Mouse (Mus musculus) lung, postnatal 0 days (tissue): ENCODE data around the gene Mob3b. TPM values are rescaled to one million over a fixed set of nuclear protein-coding genes. Genes with fewer than 3 reads are reported as not detected.
A peak's percentile ranks its signal among the peaks of the same experiment; 100 is the strongest.

Experiments used
- ATAC-seq: fragments of 200-750 bp; cut with Nextera tagmentation; 2 replicates; pipeline ENCODE4 v1.8.0; 2017; ENCODE audit warnings: moderate library complexity
- DNase-seq: peaks from one replicate; pipeline ENCODE4 v3.0.0-alpha.2; 2016; ENCODE audit warnings: low spot score
- H3K27ac ChIP-seq: fragments of 300-500 bp; sonication (generic); 2 replicates; pipeline ENCODE4 v1.5.1; 2014; ENCODE audit warnings: antibody characterized with exemption, mild to moderate bottlenecking, low read length, mixed read lengths
- H3K27me3 ChIP-seq: fragments of 300-500 bp; sonication (generic); replicated peaks from 2 replicates; pipeline ENCODE4 v1.6.1; 2014; ENCODE audit warnings: low read length, mixed read lengths; ENCODE audit not compliant: insufficient read depth
- H3K36me3 ChIP-seq: fragments of 300-500 bp; sonication (generic); 2 replicates; pipeline ENCODE4 v1.6.1; 2014; ENCODE audit warnings: low read length, mixed read lengths; ENCODE audit not compliant: insufficient read depth
- H3K4me1 ChIP-seq: fragments of 300-500 bp; sonication (generic); 2 replicates; pipeline ENCODE4 v1.6.1; 2014; ENCODE audit warnings: antibody characterized with exemption, low read depth, low read length, mixed read lengths; ENCODE audit not compliant: insufficient read depth
- H3K4me2 ChIP-seq: fragments of 300-500 bp; sonication (generic); replicated peaks from 2 replicates; pipeline ENCODE4 v1.6.1; 2014; ENCODE audit warnings: low read depth, mild to moderate bottlenecking, low read length, moderate library complexity, mixed read lengths
- H3K4me3 ChIP-seq: fragments of 300-500 bp; sonication (generic); 2 replicates; pipeline ENCODE4 v1.5.1; 2014; ENCODE audit warnings: low read depth, low read length
- H3K9ac ChIP-seq: fragments of 300-500 bp; sonication (generic); replicated peaks from 2 replicates; pipeline ENCODE4 v1.6.1; 2014; ENCODE audit warnings: low read depth, mild to moderate bottlenecking
- H3K9me3 ChIP-seq: fragments of 300-500 bp; sonication (generic); 2 replicates; pipeline ENCODE4 v1.6.1; 2016; ENCODE audit warnings: low read length, mixed read lengths
- CTCF ChIP-seq: IDR thresholded peaks from 2 replicates; pipeline ENCODE4 v1.5.1; 2016; ENCODE audit warnings: antibody characterized with exemption, mild to moderate bottlenecking
- EP300 ChIP-seq: IDR thresholded peaks from 2 replicates; pipeline ENCODE4 v1.6.1; 2016; ENCODE audit warnings: antibody characterized with exemption, mild to moderate bottlenecking, control low read depth
- WGBS: fragments of 180-500 bp; shearing (Covaris S2); extraction: QIAGEN DNeasy Blood & Tissue Kit; methylation state at CpG from one replicate; pipeline ENCODE4 v1.1.7; 2014; 5-methylcytosine and 5-hydroxymethylcytosine counted together
- polyA plus RNA-seq: library from polyadenylated mRNA; unstranded; fragments of >200 nt; fragmentation: Nextera tagmentation; extraction: Ambion mirVana; gene quantifications from 2 replicates; pipeline ENCODE4 v1.2.1, GENCODE M21; 2015

The Mob3b gene
- polyA plus RNA-seq, 1 experiment from 2014 or later = 14.7 TPM

DNA sequence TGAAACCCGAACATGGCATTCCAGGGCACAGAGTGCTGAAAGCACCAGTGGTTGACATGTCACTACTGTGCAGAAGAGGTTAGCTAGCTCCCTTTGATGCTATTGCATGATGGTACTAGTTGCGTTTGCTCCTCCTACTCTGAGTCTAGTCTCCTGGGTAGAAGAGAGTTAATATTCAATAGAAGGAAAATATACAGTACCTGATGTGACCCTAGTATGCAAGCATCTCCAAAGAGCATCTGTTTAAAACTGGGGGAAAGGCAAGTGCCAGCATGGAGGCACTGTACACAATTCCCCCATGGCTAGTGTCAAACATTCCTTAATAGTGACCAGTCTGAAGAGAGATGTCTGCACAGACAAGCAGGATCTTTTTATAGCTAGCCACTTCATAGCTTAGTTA is 119.5 kb downstream of the Mob3b start:
- no peak for TF ChIP-seq EP300
- no peak for TF ChIP-seq CTCF
- H3K36me3 ChIP-seq = no peaks in the 10 kb centered on the region
- ATAC-seq = no peak
- no peaks in the 10 kb centered on the region for H3K9me3 ChIP-seq
- H3K4me2 ChIP-seq = no peak overlapping the region
- DNase-seq = no peak
- H3K27me3 ChIP-seq = no peaks in the 10 kb centered on the region
- 56% methylated on average over 2 of the region's 2 CpGs for WGBS
- H3K9ac ChIP-seq = no peak overlapping the region
- H3K27ac ChIP-seq = no peak overlapping the region
- no peak overlapping the region for H3K4me3 ChIP-seq
- H3K4me1 ChIP-seq = no peaks in the 10 kb centered on the region

DNA sequence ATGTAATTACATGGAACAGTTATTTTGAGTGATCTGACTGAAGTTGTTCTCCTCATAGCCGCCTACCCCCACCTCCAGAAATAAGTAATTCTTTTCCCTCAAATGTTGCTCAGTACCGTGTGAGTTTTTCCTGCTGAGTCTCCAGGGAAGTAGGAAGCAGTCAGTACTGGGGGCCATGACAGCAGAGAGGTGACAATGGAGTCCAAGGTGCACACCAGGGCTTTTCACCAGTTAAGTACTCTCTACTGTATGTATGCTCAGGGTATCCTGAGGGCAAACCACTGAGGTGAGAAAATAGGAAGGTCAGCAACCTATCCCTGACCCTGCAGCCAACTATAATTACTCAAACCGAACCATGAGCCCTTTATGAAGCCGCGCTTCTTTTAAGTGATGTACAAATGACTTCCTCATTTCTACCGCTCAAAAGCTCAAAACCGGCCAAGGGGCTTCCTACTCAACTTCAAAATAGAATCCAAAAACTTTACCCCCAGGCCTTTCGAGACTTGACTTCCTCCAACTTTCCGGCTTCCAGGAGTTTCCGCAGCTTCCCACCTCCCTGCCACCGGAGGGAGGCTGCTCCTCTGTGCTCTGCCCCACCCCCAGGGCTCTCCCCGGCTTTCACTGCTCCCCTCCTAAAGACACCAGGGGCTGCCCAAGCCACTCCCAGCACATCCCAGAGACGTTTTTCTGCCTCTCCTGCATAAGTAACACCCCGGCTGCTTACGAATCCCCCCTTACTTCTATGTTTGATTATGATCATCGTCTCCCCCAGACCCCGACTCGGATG is 122.6 kb downstream of the Mob3b start:
- H3K36me3 ChIP-seq = no peaks in the 10 kb centered on the region
- ATAC-seq (no peak), DNase-seq (no peak)
- H3K4me3 ChIP-seq = no peak overlapping the region
- no peak overlapping the region for H3K4me2 ChIP-seq
- no peaks in the 10 kb centered on the region for H3K27me3 ChIP-seq
- H3K27ac ChIP-seq = no peak overlapping the region
- no peak for TF ChIP-seq CTCF
- no peak for TF ChIP-seq EP300
- H3K9me3 ChIP-seq = no peaks in the 10 kb centered on the region
- 40% methylated on average over 18 of the region's 18 CpGs for WGBS
- H3K4me1 ChIP-seq = peaks cover 5% of the 10 kb centered on the region; the same call in 1 of the 2 replicates
- no peak overlapping the region for H3K9ac ChIP-seq

DNA sequence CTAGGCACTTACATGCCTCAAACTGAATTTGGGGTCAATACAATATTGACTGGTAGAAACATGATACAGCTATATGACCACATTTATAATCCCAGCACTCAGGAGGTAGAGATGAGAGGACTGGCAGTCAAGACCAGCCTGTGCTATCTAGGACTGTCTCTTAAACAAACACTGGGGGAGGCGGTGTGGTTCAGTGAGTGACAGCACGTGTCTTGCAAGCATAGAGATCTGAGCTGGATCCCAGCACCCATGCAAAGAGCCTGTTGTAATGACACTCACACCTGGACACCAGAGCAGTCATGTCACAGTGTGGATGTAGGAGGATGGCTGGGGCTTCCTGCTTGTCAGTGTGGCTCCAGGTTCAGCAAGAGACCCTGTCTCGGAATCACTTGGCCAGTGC is 124.5 kb downstream of the Mob3b start:
- H3K4me2 ChIP-seq = no peak overlapping the region
- ATAC-seq (no peak), DNase-seq (no peak)
- H3K27ac ChIP-seq = no peak overlapping the region
- no peaks in the 10 kb centered on the region for H3K27me3 ChIP-seq
- no peaks in the 10 kb centered on the region for H3K36me3 ChIP-seq
- no peaks in the 10 kb centered on the region for H3K9me3 ChIP-seq
- TF ChIP-seq CTCF (no peak), EP300 (no peak)
- 76% methylated on average over 3 of the region's 3 CpGs for WGBS
- H3K4me3 ChIP-seq = no peak overlapping the region
- H3K9ac ChIP-seq = no peak overlapping the region
- peaks cover 5% of the 10 kb centered on the region; the same call in 1 of the 2 replicates for H3K4me1 ChIP-seq

DNA sequence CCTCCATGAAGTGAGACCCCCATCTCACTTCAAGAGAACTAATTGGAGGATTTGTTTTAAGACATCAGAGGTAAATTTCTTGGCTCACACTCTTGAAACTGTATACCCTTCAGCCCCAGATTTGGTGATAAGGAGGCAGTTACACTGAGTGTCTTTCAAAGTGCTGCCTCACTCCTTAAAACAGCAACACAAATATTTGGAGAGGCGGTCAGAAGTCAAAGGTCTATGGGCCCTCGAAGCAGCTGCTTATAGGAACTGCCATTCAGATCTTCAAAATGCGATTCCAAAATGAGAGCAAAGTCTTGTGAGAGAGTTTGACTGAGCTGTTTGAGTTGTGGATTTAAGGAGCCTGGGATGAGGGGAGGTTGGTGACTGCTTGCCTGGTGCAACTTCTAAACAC is 125.7 kb downstream of the Mob3b start:
- 13% methylated on average over 3 of the region's 3 CpGs for WGBS
- no peak overlapping the region for H3K4me2 ChIP-seq
- 0 out of 2 replicates have a peak, but pooled peaks have one; percentile 25 for ATAC-seq
- H3K4me1 ChIP-seq = peaks cover 5% of the 10 kb centered on the region; the same call in 1 of the 2 replicates
- no peaks in the 10 kb centered on the region for H3K36me3 ChIP-seq
- H3K9ac ChIP-seq = no peak overlapping the region
- H3K9me3 ChIP-seq = no peaks in the 10 kb centered on the region
- H3K4me3 ChIP-seq = no peak overlapping the region
- TF ChIP-seq EP300 = no peak
- no peak for TF ChIP-seq CTCF
- H3K27me3 ChIP-seq = no peaks in the 10 kb centered on the region
- no peak overlapping the region for H3K27ac ChIP-seq
- no peak for DNase-seq

DNA sequence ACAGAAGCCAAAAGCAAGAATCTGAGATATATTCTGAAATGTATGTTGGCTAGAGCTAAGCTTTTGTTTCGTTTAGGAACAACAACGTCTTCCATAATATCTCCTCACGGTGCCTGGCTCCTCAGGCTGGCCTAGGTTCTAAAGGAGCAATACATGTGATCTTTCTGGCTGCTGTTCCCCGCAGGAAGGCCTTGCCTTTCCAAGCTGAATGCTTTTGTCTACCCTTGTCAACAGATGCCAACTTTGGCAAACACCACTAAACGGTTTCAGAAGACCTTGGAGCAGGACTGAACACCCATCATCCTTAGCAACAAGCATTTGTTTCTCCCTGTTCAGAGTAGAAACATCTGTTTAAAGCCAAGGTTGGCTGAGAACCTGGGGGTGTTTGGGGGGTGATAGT is 126.1 kb downstream of the Mob3b start:
- ATAC-seq = no peak; the same call in 1 of the 2 replicates
- TF ChIP-seq CTCF = no peak
- TF ChIP-seq EP300 = no peak
- 40% methylated on average over 5 of the region's 5 CpGs for WGBS

DNA sequence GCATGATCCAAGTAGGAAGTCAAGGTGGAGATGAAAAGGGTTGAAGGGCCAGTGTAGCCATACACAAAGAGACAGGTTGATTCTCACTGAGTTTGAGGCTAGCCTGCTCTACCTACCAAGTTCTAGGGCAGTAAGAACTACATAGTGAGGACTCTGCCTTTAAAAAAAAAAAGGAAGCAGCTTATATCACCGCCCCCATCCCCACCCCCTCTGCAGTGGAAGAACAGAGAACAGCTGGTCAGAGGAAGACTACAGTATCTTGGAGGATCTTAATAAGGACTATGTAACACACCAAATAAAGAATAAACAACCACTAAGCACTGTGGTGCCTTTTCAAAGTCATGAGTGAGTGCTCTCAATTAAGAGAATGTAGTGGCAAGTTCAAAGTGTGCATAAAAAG is 138.9 kb downstream of the Mob3b start:
- Histone ChIP-seq H3K9me3 (no peaks in the 10 kb centered on the region), H3K4me1 (no peaks in the 10 kb centered on the region), H3K4me2 (no peak overlapping the region), H3K4me3 (no peak overlapping the region), H3K36me3 (no peaks in the 10 kb centered on the region), H3K27me3 (no peaks in the 10 kb centered on the region), H3K9ac (no peak overlapping the region), H3K27ac (no peak overlapping the region)
- DNase-seq (no peak), ATAC-seq (no peak)
- 62% methylated on average over 1 of the region's 1 CpGs for WGBS
- no peak for TF ChIP-seq CTCF
- no peak for TF ChIP-seq EP300

More for the DNA sequence above, 126.1 kb downstream of the Mob3b start:
- no peaks in the 10 kb centered on the region for H3K9me3 ChIP-seq
- no peak for DNase-seq
- H3K27me3 ChIP-seq = no peaks in the 10 kb centered on the region
- H3K4me1 ChIP-seq = peaks cover 5% of the 10 kb centered on the region; the same call in 1 of the 2 replicates
- H3K4me2 ChIP-seq = no peak overlapping the region
- no peak overlapping the region for H3K9ac ChIP-seq
- no peaks in the 10 kb centered on the region for H3K36me3 ChIP-seq
- no peak overlapping the region for H3K27ac ChIP-seq
- H3K4me3 ChIP-seq = no peak overlapping the region
